8 mouse cellular contexts compared by ENCODE assay signal in the genomic region with DNA sequence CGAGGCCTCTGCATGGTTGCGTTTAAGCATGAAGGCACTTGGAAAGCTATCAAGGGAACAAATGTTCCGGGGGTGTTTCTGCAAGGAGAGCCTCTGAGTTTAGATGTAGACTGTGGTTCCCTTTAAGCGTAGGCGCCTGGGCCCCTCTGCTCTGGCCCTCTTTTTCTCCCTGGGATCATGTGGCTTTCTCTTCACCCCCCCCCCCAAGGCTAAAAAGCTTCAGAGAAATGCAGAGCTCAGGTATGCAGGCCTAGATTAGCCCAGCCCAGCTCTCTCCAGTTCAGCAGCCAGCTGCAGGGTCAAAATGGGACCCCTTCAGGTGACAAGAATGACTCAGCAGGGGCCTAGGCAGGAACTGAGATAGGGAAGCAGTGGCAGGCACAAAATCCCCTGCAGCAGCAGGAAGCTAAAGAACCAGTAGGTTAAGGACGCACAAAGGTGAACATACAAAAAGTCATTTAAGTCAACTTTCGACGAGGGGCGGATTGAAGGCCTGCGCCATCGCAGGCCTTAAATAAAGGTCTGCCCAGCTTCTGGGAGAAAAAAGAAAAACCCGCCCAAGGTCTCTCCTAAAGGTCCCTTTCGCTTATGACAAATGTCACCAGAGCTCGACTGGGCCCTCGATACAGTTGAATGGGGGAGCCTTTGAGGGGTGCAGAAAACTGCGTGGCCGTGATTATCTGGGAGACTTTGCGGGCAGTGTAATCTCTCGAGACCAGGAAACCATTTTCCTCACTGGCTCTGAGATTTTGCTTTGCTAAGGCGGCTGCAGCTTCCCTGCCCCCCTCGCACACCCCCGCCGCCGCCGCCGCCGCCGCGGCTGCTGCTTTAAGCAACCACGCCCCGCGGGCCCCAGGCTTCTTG. TPM values are rescaled to one million over a fixed set of nuclear protein-coding genes. Genes with fewer than 3 reads are reported as not detected.
DNase-seq lines count a peak whose midpoint lies in the region; ATAC-seq and TF ChIP-seq lines count a peak whose summit lies in the region.

No protein-coding gene starts in this region.

- WGBS in embryonic facial prominence, embryonic 10.5 days, result 19% methylated on average over 32 of the region's 32 CpGs
- 17% methylated on average over 25 of the region's 32 CpGs for WGBS in heart, embryonic 16.5 days
- 26% methylated on average over 32 of the region's 32 CpGs for WGBS in liver, postnatal 0 days (ENCODE audit: insufficient replicate concordance)

- H3K4me1 ChIP-seq in embryonic facial prominence, embryonic 10.5 days, result peaks cover 9% of the 10 kb centered on the region
- H3K4me1 ChIP-seq in heart, embryonic 16.5 days (ENCODE audit: control insufficient read depth, insufficient read depth, low read length), result peaks cover 5% of the 10 kb centered on the region
- 0 out of 2 replicates have a peak, but pooled peaks cover 4% of the 10 kb centered on the region for H3K4me1 ChIP-seq in liver, postnatal 0 days (ENCODE audit: insufficient read depth)

- ATAC-seq in heart, embryonic 16.5 days (replicated peaks; ENCODE audit: extremely low read depth, insufficient read depth, low FRiP score), result 0 out of 2 replicates have a peak, but pooled peaks have one; percentile 12
- no peak for ATAC-seq in liver, postnatal 0 days

- peak overlapping the region; percentile 95 for H3K27ac ChIP-seq in embryonic facial prominence, embryonic 10.5 days (replicated peaks)
- H3K27ac ChIP-seq in heart, embryonic 16.5 days (ENCODE audit: low read length), result peak overlapping the region; percentile 95
- H3K27ac ChIP-seq in layer of hippocampus, adult 2 months, result peak overlapping the region; percentile 95
- peak overlapping the region; percentile 87 for H3K27ac ChIP-seq in liver, postnatal 0 days (ENCODE audit: low read depth)

- H3K4me3 ChIP-seq in embryonic facial prominence, embryonic 10.5 days, result peak overlapping the region; percentile 75
- H3K4me3 ChIP-seq in heart, embryonic 16.5 days (ENCODE audit: low read length), result peak overlapping the region; percentile 46
- H3K4me3 ChIP-seq in layer of hippocampus, adult 2 months, result peak overlapping the region; percentile 52
- peak overlapping the region; percentile 80 for H3K4me3 ChIP-seq in liver, postnatal 0 days (ENCODE audit: low read depth, low read length)

- peak overlapping the region; percentile 61 for H3K4me2 ChIP-seq in heart, embryonic 16.5 days (ENCODE audit: low read depth, low read length)
- peak overlapping the region; percentile 72 for H3K4me2 ChIP-seq in liver, postnatal 0 days (ENCODE audit: low read depth, low read length)

- TF ChIP-seq EP300 in liver, postnatal 0 days (IDR thresholded peaks at IDR 0.05; ENCODE audit: low read depth), result no peak

- DNase-seq in right cerebral cortex, adult 18-20 months, result peak; percentile 58
- no peak for DNase-seq in right cerebral cortex, postnatal 25 days
- DNase-seq in embryonic facial prominence, embryonic 10.5 days (ENCODE audit: low spot score), result peak; percentile 57
- DNase-seq in layer of hippocampus, adult 2 months (ENCODE audit: low spot score in 2 of 2), result peak; percentile 26 to 52
- peak; percentile 15 for DNase-seq in liver, postnatal 0 days
- peak; percentile 64 for DNase-seq in right cerebral cortex, adult 2 months (ENCODE audit: low spot score in 2 of 2)
- DNase-seq in urinary bladder, postnatal 10 days (ENCODE audit: low spot score), result no peak

- peaks cover 16% of the 10 kb centered on the region for H3K36me3 ChIP-seq in embryonic facial prominence, embryonic 10.5 days (replicated peaks)
- H3K36me3 ChIP-seq in heart, embryonic 16.5 days (ENCODE audit: control insufficient read depth, insufficient read depth), result no peaks in the 10 kb centered on the region
- H3K36me3 ChIP-seq in liver, postnatal 0 days (replicated peaks; ENCODE audit: insufficient read depth, low read length), result peaks cover 4% of the 10 kb centered on the region; the same call in 1 of the 2 replicates

- peaks cover 10% of the 10 kb centered on the region; the same call in 1 of the 2 replicates for H3K9me3 ChIP-seq in embryonic facial prominence, embryonic 10.5 days
- no peaks in the 10 kb centered on the region for H3K9me3 ChIP-seq in heart, embryonic 16.5 days (replicated peaks; ENCODE audit: control insufficient read depth, low read length)
- no peaks in the 10 kb centered on the region for H3K9me3 ChIP-seq in liver, postnatal 0 days (ENCODE audit: low read length)

- no peak for TF ChIP-seq CTCF in layer of hippocampus, adult 2 months (conservative IDR thresholded peaks at IDR 0.05)
- no peak for TF ChIP-seq CTCF in liver, postnatal 0 days (IDR thresholded peaks at IDR 0.05; ENCODE audit: low read depth)

- peak overlapping the region; percentile 65 for H3K9ac ChIP-seq in heart, embryonic 16.5 days (ENCODE audit: low read length)
- peak overlapping the region; percentile 59 for H3K9ac ChIP-seq in liver, postnatal 0 days (replicated peaks)

- H3K27me3 ChIP-seq in embryonic facial prominence, embryonic 10.5 days (replicated peaks; ENCODE audit: low read depth, poor library complexity, severe bottlenecking), result peaks cover 14% of the 10 kb centered on the region
- H3K27me3 ChIP-seq in heart, embryonic 16.5 days (ENCODE audit: control insufficient read depth, insufficient read depth, low read length), result no peaks in the 10 kb centered on the region
- no peaks in the 10 kb centered on the region for H3K27me3 ChIP-seq in liver, postnatal 0 days (ENCODE audit: insufficient read depth, low read length)

RNA-seq across cellular contexts. Expression of a gene that starts 0.7 kb away (rescaled TPM):
- 414 and 415 TPM in 2 replicates for polyA plus RNA-seq in embryonic facial prominence, embryonic 10.5 days (2016; fragmentation: Nextera tagmentation; extraction: Ambion mirVana)
- 447 and 497 TPM in 2 replicates for polyA plus RNA-seq in heart, embryonic 16.5 days (2015; fragmentation: Nextera tagmentation; extraction: Ambion mirVana)
- 100 to 1,000 TPM; 157 to 166 TPM for total RNA-seq in layer of hippocampus, adult 2 months (2021)
- polyA plus RNA-seq in liver, postnatal 0 days (2015; fragmentation: Nextera tagmentation; extraction: Ambion mirVana), result 194 and 217 TPM in 2 replicates

Comparison
In these comparisons a context has a peak if more than half of its experiments do, and no peak if none do; other contexts are left out.
1. DNase-seq: peak in right cerebral cortex, adult 18-20 months (single experiment), embryonic facial prominence, embryonic 10.5 days (single experiment), layer of hippocampus, adult 2 months (2 of 2), liver, postnatal 0 days (single experiment) and right cerebral cortex, adult 2 months (2 of 2); none in right cerebral cortex, postnatal 25 days (single experiment) and urinary bladder, postnatal 10 days (single experiment).
2. Peak in every context shown above with its lines, with median percentiles within 50 percentile points of each other: H3K27ac ChIP-seq and H3K4me3 ChIP-seq.